Mouse (Mus musculus): ENCODE data around the gene Tnrc18.

The Tnrc18 gene

DNA sequence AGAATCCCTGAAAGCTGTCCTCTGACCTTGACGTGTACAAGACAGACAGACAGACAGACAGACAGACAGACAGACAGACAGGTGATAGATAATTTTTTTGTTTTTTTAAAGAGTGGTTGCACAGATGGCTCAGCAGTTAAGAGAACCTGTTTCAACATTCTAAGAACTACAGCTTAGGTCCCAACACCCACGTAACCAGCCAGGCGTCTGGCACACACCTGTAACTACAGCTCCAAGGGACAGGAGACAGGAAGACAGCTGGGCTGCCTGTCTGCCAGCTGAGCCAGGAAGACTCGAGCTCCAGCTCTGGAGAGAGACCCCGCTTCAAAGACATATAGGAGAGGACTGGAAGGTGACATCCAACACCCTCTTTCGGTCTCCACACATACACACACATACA, 38.6 kb downstream of the Tnrc18 start:
- in situ Hi-C loops (cut with MseI, MboI) = no loop called here

DNA sequence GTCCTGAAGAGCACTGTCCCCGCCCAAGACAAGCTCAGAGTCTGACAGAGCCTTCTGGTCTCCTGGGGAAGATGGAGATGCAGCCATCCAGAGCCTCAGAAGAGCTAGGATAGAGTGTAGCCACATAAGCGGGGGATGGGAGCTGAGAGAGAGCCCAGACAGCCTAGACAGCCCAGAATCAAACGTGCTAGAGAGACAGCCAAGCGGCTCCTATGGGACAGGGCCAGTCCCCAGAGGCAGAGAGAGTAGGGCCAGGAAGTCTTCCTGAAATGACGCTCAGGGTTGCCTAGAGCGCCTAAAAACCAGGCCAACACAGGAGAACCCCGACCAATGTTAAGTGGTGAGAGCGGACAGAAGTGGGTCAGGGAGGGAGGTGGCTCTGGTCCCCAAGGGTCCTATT, 39.3 kb downstream of the Tnrc18 start:
- in situ Hi-C loops (cut with MseI, MboI) = no loop called here

DNA sequence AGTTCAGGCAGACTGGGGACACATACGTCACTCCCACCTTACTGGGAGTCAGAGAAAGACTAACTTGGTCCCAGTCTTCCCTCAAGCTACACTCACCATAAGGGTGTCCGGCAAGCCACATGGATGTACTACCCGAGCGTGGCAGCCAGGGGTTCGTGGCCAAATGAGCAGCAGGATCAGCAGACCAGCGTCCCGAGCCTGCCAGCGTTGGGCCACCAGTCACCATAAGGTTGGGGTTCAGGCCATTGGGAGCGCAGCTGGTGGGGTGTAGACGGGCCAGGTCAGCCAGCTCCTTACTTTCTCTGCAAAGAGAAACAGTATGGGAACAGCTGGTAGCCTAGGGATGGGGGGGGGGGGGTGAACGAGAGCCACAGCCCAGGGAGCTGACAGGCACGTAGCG, 41.4 kb downstream of the Tnrc18 start:
- in situ Hi-C loops (cut with MseI, MboI) = no loop called here

DNA sequence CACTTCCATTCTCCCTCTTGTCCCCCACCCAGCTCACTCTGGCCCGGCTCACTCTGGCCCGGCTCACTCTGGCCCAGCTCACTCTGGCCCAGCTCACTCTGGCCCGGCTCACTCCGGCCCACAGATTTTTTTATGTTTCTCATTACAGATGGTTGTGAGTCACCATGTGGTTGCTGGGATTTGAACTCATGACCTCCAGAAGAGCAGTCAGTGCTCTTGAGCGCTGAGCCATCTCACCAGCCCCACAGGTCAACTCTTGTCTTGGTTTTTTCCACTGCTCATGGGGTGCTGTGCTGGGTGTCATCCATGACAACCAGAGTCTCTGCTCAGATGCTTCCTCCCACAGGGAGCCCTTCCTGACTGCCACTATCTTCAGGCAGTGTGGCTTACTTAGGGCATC, 42.7 kb downstream of the Tnrc18 start:
- in situ Hi-C loops (cut with MseI, MboI) = no loop called here

DNA sequence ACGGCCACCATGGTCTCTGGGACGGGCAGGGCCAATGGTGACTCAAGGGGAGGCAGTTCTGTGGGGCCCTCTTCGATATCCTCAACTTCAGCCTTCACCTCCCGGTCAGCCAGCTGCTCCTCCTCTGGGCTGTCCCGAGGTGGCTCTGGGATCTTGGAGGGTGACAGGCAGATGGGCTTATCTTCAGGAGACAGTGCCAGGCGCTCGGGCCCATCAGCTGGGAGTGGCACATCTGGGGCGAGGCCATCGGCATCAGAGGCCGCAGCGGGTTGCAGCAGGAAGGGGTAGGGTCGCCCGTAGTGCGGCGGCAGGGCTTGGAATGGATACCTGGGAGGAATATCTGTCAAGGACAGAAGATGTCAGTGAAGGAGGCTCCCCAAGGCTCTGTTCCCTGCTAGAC, 45.5 kb downstream of the Tnrc18 start:
- in situ Hi-C loops (cut with MseI, MboI) = no loop called here

DNA sequence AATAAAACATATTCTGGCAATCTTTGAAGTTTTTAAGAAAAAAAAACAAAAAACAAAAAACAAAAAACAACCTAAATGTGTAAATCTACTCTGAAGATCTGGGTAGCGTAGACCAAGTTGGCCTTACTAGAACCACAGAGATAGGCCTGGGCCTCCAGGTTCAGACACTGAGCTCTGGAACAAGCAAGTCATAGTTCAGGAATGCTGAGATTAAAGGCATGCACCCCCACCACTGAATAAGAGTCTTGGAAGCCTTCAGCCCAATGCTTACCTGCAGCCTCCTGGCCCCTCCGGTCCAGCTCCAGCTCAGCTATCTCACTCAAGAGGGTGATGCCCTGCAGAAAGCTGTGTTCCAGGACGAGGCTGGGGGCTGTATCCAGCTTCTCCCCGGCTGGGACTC, 46.4 kb downstream of the Tnrc18 start:
- in situ Hi-C loops (cut with MseI, MboI) = no loop called here

DNA sequence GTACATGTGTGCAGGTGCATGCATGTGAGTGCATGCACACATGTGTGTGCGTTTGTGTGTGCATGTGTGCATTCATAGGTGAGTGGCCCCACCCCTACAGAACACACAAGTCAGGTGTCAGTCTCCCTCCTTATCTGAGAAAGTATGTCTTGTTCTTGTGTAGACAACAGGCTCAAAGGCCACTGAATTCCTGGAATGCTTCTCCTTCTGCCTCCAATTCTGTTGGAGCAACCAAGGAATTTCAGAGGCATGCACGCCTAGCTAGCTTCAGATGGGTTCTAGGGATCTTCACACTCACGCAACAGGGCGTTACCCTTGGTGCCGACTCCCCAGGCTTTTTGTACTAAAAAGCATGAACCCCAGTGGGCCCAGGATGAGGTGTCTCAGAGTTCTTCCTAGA, 47.8 kb downstream of the Tnrc18 start:
- in situ Hi-C loops (cut with MseI, MboI) = loop anchor here in 1 of 2 experiments (5.0 kb wide), 1 partner anchor 83 kb away; no protein-coding TSS in a partner anchor

DNA sequence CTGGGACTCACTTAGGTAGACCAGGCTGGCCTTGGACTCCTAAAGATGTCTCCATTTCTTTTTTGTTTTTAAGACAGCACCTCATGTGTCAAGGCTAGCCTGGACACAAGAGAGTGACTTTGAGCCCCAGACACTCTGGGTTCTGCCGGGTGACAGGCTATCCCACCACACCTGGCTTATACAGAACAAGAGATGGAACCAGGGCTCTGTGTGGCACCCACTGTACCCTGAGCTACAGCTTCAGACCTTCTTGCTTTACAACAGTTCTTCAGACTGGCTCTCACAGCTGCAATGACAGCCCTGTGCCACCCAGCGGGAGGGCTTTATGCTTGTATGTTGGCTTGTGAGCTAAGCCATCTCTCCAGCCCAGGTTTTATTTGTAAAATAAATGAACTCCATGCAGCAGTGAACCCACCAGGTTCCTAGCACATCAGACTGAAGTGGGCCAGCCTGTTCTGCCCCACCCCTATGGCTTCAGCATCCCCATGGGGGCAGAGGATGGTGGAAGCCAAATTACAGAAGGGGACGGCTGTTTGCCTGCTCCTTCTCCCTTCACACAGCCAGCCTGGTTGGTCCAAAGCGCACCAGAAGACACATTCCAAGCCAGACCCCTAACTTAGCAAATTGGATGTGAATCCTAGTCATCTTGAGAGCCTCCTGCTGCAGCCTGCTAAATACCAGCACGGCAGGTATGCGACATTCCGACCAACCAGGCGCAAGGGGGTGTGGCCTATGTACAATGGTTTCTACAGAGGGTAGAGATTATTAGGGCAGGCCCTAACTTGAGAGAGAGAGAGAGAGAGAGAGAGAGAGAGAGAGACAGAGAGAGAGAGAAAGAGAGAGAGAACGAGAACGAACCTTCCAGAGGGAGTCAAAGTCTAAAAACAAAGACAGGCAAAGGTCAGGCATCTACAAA, 48.9 kb downstream of the Tnrc18 start:
- in situ Hi-C loops (cut with MseI, MboI) = loop anchor here in 1 of 2 experiments (5.0 kb wide), 1 partner anchor 84 kb away; no protein-coding TSS in a partner anchor

DNA sequence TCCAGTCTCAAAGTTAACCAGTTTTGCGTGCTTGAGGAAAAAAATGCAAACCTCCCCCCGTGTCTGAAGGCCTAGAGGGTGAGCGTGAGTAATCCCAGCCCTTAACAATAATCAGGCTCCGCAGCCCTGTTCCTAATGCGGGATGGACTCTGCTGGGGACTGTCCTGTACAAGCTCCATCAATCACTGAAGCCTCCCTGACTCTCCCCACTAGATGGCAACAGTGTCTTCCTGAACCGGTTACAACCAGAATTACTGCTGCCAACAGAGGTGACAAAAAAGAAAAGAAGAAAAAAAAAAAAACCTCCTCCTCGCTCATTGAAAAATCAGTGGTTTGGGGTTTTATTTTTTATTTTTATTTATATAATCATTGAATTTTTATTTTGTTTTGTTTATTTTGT, 49.5 kb downstream of the Tnrc18 start:
- in situ Hi-C loops (cut with MseI, MboI) = loop anchor here in 1 of 2 experiments (5.0 kb wide), 1 partner anchor 84 kb away; no protein-coding TSS in a partner anchor

DNA sequence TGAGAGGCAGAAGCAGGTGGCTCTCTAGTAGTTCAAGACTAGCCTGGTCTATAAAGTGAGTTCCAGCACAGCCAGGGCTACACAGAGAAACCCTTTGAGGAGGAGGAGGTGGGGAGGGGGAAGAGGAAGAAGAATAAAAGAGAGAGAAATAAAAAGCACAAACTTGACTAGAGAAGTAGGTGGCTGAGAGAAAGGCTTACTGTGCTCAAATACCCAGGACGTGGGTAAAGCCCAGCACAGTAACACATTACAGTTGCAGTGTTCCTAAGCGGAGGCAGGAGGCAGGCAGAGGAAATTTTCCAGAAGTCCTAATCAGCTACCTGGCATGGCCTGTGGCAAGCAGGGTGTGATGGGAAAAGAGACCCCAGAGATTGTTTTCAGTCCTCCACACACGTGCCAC, 50.8 kb downstream of the Tnrc18 start:
- in situ Hi-C loops (cut with MseI, MboI) = loop anchor here in 1 of 2 experiments (5.0 kb wide), 1 partner anchor 86 kb away; no protein-coding TSS in a partner anchor

DNA sequence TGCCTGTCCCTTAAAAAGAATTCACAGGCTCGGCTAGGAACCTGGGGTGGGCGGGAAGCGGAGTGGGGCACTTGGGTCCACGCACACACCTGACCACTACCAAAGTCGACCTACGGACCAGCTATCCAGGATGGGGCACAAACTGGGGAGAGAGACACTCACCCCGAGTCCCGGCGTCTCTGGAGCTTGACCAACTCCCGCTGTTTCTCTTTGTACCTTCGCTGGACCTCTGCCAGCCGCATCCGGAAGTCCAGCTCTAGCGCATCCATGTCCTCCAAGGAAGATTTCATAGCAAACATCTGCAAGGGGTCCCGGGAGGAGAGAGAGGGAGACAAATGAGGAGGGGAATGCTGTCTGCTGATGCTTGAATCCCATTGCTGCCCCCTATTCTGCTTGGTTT, 52.6 kb downstream of the Tnrc18 start:
- in situ Hi-C loops (cut with MseI, MboI) = loop anchor here (5.0 kb wide), 2 partner anchors 77 to 87 kb away; no protein-coding TSS in a partner anchor

DNA sequence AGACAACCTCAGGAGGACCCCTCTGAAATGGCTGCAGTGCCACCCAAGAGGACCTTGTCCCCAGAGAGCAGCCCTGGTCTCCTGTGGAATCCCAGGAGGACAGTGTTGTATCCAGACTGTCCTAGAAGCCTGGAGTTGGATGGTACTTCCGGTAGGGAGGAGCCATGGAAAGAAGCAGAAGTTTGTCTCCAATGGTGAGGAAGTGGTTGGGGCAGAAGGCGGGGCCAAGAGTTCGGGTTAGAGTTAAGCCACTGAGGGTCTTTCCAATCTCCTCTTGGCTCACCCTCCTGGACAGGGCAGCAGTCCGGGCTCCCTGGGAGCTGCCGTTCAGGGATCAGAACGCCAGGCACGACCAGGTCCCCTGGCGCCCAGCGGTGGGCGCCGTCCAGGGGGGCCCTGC, 53.2 kb downstream of the Tnrc18 start:
- in situ Hi-C loops (cut with MseI, MboI) = loop anchor here in 1 of 2 experiments (5.0 kb wide), 1 partner anchor 78 kb away; no protein-coding TSS in a partner anchor

DNA sequence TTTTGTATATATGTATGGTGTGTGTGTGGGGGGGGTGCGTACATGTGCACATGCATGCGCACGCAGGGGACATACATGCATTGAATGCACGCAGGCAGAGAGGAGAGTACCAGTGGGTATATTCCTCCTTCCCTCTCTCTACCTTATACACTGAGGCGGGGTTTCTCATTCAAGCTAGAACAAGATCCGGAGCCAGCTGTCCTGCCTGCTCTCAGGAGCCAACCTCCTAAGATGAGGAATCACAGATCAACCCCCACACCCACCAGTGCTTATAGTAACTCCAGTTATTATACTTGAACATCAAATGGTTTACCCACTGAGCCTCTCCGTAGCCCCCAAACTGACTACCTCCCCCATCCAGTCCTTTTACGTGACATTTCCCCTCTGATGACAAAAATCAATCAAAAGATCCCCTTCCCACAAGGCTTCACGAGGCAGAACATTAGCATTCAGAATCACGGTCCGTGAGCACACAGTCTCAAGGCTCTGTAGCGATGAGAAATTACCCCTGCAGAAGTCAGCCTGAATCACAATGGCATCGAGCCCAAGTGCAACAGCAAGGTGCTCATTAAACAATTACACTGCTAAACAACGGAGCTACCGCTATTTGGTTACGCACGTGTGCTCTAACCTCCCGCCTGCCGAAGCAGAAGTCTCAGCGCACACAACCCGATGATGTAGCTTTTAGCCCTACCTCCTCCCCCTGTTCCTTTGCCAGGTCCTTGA, 55.2 kb downstream of the Tnrc18 start:
- in situ Hi-C loops (cut with MseI, MboI) = loop anchor here in 1 of 2 experiments (5.0 kb wide), 1 partner anchor 80 kb away; no protein-coding TSS in a partner anchor

DNA sequence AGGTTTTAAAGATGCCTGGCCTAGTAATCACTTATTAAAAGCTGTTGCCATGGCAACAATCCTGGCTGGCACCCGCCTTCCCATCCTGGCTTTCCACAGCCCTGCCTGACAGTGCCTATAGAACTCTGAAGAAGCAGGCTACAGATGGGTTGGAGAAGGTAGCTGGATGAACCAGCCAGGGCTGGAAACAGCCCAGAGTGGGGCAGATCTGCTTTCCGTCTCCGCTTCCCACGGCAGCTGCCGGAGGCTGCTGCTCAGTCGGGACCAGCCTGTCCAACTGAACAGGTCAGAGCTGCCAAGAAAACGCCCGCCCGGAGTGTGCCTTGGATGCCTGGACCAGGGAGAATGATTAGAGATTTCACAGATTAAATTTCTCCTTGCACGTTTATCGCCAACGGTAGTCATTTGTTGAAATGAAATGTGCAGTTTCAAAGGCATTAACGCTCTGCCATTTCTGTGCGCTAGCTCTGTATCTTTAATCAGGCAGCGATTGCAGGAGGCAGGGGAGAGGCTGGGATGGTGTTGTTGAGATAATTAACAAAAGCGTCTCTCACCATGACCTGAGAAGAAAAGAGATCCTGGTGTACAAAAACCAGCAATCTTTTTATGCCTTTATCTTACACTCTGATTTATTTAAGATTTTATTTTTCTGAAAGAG, 56.0 kb downstream of the Tnrc18 start:
- in situ Hi-C loops (cut with MseI, MboI) = loop anchor here in 1 of 2 experiments (5.0 kb wide), 1 partner anchor 81 kb away; no protein-coding TSS in a partner anchor

DNA sequence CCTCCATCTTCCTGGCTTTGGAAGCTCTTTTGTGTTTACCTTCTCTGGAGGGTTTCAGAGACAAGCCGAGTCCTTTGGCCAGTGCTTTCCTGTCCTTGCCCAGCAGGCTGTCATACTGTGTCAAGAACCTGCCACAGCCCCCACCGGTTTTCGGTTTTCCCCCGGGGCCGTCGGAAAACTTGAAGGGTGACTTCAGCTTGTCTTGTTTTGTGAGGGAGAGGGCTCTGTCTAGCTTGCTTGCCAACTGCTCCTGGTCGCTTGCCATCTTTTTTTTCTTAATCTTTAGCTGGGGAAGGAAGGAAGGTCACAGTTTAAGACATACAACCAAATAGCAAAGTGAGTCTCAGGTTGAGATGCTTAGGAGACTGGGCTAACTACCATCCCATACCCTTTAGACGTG, 57.7 kb downstream of the Tnrc18 start:
- in situ Hi-C loops (cut with MseI, MboI) = loop anchor here in 1 of 2 experiments (5.0 kb wide), 1 partner anchor 83 kb away; no protein-coding TSS in a partner anchor

DNA sequence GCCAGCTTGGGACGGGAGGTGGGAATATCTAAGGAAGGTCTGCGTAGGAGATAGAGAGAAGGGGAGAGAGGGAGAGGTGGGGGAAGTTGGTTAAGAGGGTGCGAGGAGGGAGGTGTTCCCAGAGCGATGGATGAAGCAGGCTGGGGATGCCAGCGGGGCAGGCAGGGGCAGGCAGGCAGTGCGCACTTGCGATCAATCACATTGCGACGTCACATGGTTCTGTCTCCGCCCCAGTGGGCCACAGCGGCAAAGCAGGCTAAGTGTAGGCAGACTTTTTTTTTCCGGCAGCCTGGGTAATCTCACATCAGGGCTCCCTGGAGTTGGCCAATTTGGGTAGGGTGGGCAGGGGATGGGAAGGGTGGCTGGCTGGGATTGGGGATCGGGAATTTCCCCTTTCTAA, 65.2 kb downstream of the Tnrc18 start:
- in situ Hi-C loops (cut with MseI, MboI) = no loop called here

DNA sequence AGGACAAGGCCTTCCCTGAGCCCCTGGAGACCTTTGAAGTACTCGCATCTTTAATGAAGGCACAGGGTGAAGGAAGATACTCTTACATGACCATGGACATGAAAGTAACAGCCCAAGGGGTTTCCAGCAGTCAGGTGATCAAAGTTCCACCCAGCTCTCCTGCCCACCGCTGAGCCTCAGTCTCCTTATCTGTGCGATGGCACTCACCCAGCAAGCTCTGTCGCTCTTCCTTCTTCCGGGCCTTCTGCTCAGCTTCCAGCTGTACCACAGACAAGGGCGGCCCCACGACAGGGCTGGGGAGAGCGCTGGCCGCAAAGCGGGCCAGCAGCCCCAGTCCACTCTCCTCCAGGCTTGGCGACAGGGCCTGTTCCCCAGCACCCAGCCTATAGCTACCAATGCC, 67.3 kb downstream of the Tnrc18 start:
- in situ Hi-C loops (cut with MseI, MboI) = no loop called here

DNA sequence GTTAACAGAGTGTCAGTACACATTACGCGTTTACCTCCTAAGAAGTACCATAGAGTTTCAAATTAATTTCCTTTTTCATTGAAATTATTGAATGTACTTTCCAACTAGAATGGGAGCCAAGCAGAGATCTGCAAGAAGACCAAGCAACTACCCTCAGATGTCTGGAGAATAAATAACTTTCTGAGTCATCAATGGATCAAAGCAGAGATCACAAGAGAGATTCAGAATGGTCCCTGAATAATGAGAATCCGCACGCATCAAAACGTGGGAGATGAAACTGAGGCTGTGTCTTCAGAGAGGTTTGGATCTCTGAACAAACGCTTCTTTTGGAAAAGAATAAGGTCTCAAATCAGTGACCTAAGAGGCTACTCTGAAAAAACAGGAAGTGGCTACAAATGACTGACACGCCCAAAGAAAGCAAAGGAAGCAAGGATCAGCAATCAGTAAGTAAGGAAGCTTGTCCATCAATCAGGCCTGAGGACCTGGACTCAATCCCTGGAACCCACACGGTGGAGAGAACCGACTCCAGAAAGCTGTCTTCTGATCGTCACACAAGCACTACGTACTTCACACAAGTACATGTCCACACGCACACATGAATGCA, 70.3 kb downstream of the Tnrc18 start:
- in situ Hi-C loops (cut with MseI, MboI) = no loop called here

DNA sequence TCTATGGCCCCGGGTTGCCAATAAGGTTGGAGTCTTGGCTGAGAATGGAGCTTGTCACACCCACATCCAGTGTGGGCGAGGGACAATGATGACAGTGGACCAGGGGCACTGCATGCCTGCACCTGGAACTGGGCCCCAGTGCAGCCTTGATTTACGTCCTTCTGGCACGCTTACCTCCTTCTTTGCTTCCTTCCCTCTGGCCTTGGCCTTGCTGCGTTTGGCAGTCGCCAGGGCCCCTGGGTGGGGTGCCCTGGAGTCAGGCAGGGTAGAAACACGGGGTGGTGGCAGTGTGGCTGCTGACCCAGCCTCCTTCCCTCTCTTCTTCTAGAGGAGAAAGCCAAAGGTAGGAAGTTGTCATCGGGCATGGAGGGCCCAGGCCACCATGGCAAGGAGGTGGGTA, 77.5 kb downstream of the Tnrc18 start:
- in situ Hi-C loops (cut with MseI, MboI) = no loop called here

DNA sequence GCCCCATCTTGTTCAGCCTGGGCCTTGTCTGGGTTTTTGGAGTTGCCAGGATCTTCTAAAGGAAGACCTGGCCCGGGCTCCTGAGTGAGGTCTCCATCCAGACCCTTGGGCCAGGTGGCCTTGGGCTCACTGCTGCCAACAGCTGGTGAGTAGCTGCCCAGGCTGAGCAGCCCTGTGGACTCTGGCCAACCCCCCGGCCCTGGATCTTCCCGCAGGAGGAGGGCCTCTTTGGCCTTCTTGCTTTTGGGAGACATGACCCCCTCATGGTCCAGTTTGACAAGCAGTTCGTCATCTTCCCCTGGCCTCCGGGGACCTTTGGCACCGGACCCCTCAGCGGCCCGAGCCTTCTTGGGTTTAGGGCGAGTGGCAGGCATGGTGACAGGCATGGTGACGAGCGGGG, 85.5 kb downstream of the Tnrc18 start:
- in situ Hi-C loops (cut with MseI, MboI) = no loop called here

DNA sequence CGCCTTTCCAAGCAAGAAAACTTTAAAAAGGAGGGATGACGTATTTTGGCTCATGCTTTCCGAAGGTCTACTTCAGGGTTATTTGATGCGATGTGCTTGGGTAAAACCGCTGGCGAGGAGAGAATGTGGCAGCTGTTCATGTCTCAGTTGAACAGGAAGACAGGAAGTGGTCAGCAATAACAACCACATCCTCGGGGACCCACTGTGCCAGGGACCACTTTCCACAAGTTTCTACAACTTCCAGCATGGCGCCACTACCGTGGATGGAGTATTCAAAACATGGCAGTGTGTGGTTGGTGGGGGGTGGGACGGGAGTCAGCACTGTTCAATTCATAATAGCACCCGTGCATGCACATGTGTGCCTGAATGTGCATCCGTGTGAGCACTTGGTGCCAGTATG, 87.2 kb downstream of the Tnrc18 start:
- in situ Hi-C loops (cut with MseI, MboI) = no loop called here

All from mouse trophoblast stem cell (cell line).